Mouse (Mus musculus) liver, adult 2 months (tissue): ENCODE measurements around the gene Hes3.

Source experiments
- CTCF ChIP-seq: fragments of 200-500 bp; IDR thresholded peaks from 2 replicates; pipeline ENCODE4 v1.5.1; 2011; ENCODE audit warnings: low read depth, low read length, control low read depth
- POLR2A ChIP-seq: fragments of 200-500 bp; IDR thresholded peaks from 2 replicates; pipeline ENCODE4 v1.6.1; 2011; ENCODE audit warnings: low read length, control low read depth; ENCODE audit not compliant: insufficient read depth; ENCODE audit errors: extremely low read depth

- TF ChIP-seq CTCF (no peak), POLR2A (no peak)
Observed at GRCm38 (mm10) chr4:152286183-152286582, 5.3 kb downstream of the Hes3 start.
